Mouse (Mus musculus) hindbrain, embryonic 13.5 days (tissue): ENCODE measurements at regions not wholly inside any gene's neighbourhood (a gene's known extent, or its start where the extent isn't known, plus 50 kb on each side); places are given as distances from the start of the nearest gene placed in this dataset.
"Not testable (repeated sequence)": the region's sequence is repeated elsewhere in the genome, so short reads cannot be mapped to it uniquely, and the experiment has no call there.

Source experiments
- ATAC-seq: fragments of 200-750 bp; cut with Nextera tagmentation; 2 replicates; pipeline ENCODE4 v1.8.0; 2017; ENCODE audit warnings: moderate TSS enrichment; ENCODE audit not compliant: low FRiP score
- H3K27ac ChIP-seq: fragments of 300-500 bp; sonication (generic); 2 replicates; pipeline ENCODE4 v1.5.1; 2015; ENCODE audit warnings: inconsistent platforms, mild to moderate bottlenecking, moderate library complexity
- H3K27me3 ChIP-seq: fragments of 300-500 bp; sonication (generic); 2 replicates; pipeline ENCODE4 v1.6.1; 2015; ENCODE audit warnings: mild to moderate bottlenecking, inconsistent platforms
- H3K36me3 ChIP-seq: fragments of 300-500 bp; sonication (generic); 2 replicates; pipeline ENCODE4 v1.6.1; 2015; ENCODE audit warnings: mild to moderate bottlenecking, inconsistent platforms
- H3K4me1 ChIP-seq: fragments of 300-500 bp; sonication (generic); replicated peaks from 2 replicates; pipeline ENCODE4 v1.6.1; 2015; ENCODE audit warnings: inconsistent platforms
- H3K4me2 ChIP-seq: fragments of 300-500 bp; sonication (generic); 2 replicates; pipeline ENCODE4 v1.6.1; 2015; ENCODE audit warnings: inconsistent platforms, mild to moderate bottlenecking, moderate library complexity
- H3K4me3 ChIP-seq: fragments of 300-500 bp; sonication (generic); 2 replicates; pipeline ENCODE4 v1.5.1; 2015; ENCODE audit warnings: mild to moderate bottlenecking, inconsistent platforms
- H3K9ac ChIP-seq: fragments of 300-500 bp; sonication (generic); 2 replicates; pipeline ENCODE4 v1.6.1; 2015; ENCODE audit warnings: mild to moderate bottlenecking, inconsistent platforms
- H3K9me3 ChIP-seq: fragments of 300-500 bp; sonication (generic); 2 replicates; pipeline ENCODE4 v1.6.1; 2016; ENCODE audit warnings: inconsistent platforms
- WGBS: fragments of 180-500 bp; shearing (Covaris S2); methylation state at CpG from one replicate; pipeline ENCODE4 v1.1.7; 2015; 5-methylcytosine and 5-hydroxymethylcytosine counted together

GRCm38 (mm10) chr10:25677889-25678288 is 141.8 kb upstream of the Smlr1 start:
- WGBS = 31% methylated on average over 1 of the region's 1 CpGs
- ATAC-seq = peak; percentile 71; the same call in 1 of the 2 replicates
- no peak overlapping the region for H3K4me3 ChIP-seq
- no peaks in the 10 kb centered on the region for H3K27me3 ChIP-seq
- H3K4me1 ChIP-seq = peaks cover 8% of the 10 kb centered on the region
- no peaks in the 10 kb centered on the region for H3K36me3 ChIP-seq
- no peak overlapping the region for H3K27ac ChIP-seq
- no peak overlapping the region for H3K9ac ChIP-seq
- H3K4me2 ChIP-seq = no peak overlapping the region
- H3K9me3 ChIP-seq = no peaks in the 10 kb centered on the region

- Histone ChIP-seq H3K4me3 (no peak overlapping the region), H3K36me3 (no peaks in the 10 kb centered on the region), H3K4me2 (no peak overlapping the region), H3K4me1 (peaks cover 8% of the 10 kb centered on the region), H3K9me3 (no peaks in the 10 kb centered on the region), H3K9ac (no peak overlapping the region), H3K27me3 (no peaks in the 10 kb centered on the region), H3K27ac (no peak overlapping the region)
- whole genome bisulfite sequencing = 76% methylated on average over 10 of the region's 10 CpGs
- ATAC-seq = no peak
These were observed 139.3 kb upstream of the Smlr1 start for GRCm38 (mm10) chr10:25675368-25675767.

- no peak overlapping the region for H3K4me2 ChIP-seq
- no peaks in the 10 kb centered on the region for H3K4me1 ChIP-seq
- no peak overlapping the region for H3K9ac ChIP-seq
- H3K27me3 ChIP-seq = no peaks in the 10 kb centered on the region
- H3K36me3 ChIP-seq = no peaks in the 10 kb centered on the region
- H3K27ac ChIP-seq = no peak overlapping the region
- no peaks in the 10 kb centered on the region for H3K9me3 ChIP-seq
- no peak overlapping the region for H3K4me3 ChIP-seq
- ATAC-seq = no peak
- WGBS = 100% methylated on average over 1 of the region's 1 CpGs
These were observed 134.0 kb upstream of the Smlr1 start for GRCm38 (mm10) chr10:25670061-25670460.

GRCm38 (mm10) chr10:25652742-25653563 is 116.9 kb upstream of the Smlr1 start:
- H3K9ac ChIP-seq = no peak overlapping the region
- 0 out of 2 replicates have a peak, but pooled peaks have one; percentile 39 for ATAC-seq
- H3K27ac ChIP-seq = peak overlapping the region; percentile 53
- H3K4me1 ChIP-seq = no peaks in the 10 kb centered on the region
- H3K4me2 ChIP-seq = no peak overlapping the region
- no peak overlapping the region for H3K4me3 ChIP-seq
- H3K36me3 ChIP-seq = no peaks in the 10 kb centered on the region
- no peaks in the 10 kb centered on the region for H3K27me3 ChIP-seq
- 73% methylated on average over 16 of the region's 16 CpGs for WGBS
- no peaks in the 10 kb centered on the region for H3K9me3 ChIP-seq

GRCm38 (mm10) chr10:25647740-25648139 is 111.7 kb upstream of the Smlr1 start:
- no peaks in the 10 kb centered on the region for H3K36me3 ChIP-seq
- no peak overlapping the region for H3K4me3 ChIP-seq
- H3K9ac ChIP-seq = no peak overlapping the region
- no peak overlapping the region for H3K27ac ChIP-seq
- H3K4me1 ChIP-seq = no peaks in the 10 kb centered on the region
- 87% methylated on average over 1 of the region's 1 CpGs for WGBS
- H3K4me2 ChIP-seq = no peak overlapping the region
- no peaks in the 10 kb centered on the region for H3K9me3 ChIP-seq
- no peak for ATAC-seq
- no peaks in the 10 kb centered on the region for H3K27me3 ChIP-seq

GRCm38 (mm10) chr10:25643518-25643993 is 107.5 kb upstream of the Smlr1 start:
- Histone ChIP-seq H3K4me2 (no peak overlapping the region), H3K36me3 (no peaks in the 10 kb centered on the region), H3K4me3 (no peak overlapping the region), H3K27ac (no peak overlapping the region), H3K9ac (no peak overlapping the region), H3K9me3 (no peaks in the 10 kb centered on the region), H3K4me1 (no peaks in the 10 kb centered on the region), H3K27me3 (no peaks in the 10 kb centered on the region)
- no peak for ATAC-seq
- 69% methylated on average over 3 of the region's 3 CpGs for WGBS

GRCm38 (mm10) chr10:25642079-25642696 is 106.1 kb upstream of the Smlr1 start:
- WGBS = 86% methylated on average over 9 of the region's 9 CpGs
- Histone ChIP-seq H3K9me3 (no peaks in the 10 kb centered on the region), H3K4me2 (no peak overlapping the region), H3K27me3 (no peaks in the 10 kb centered on the region), H3K36me3 (no peaks in the 10 kb centered on the region), H3K27ac (no peak overlapping the region), H3K4me1 (no peaks in the 10 kb centered on the region), H3K9ac (no peak overlapping the region), H3K4me3 (no peak overlapping the region)
- ATAC-seq = no peak

- 0 out of 2 replicates have a peak, but pooled peaks have one; percentile 36 for ATAC-seq
- no peaks in the 10 kb centered on the region for H3K9me3 ChIP-seq
These were observed 97.1 kb upstream of the Smlr1 start for GRCm38 (mm10) chr10:25633058-25633614.

GRCm38 (mm10) chr10:25632306-25632705 is 96.2 kb upstream of the Smlr1 start:
- ATAC-seq = no peak
- Histone ChIP-seq H3K36me3 (no peaks in the 10 kb centered on the region), H3K27ac (no peak overlapping the region), H3K27me3 (no peaks in the 10 kb centered on the region), H3K9me3 (no peaks in the 10 kb centered on the region), H3K4me1 (no peaks in the 10 kb centered on the region), H3K4me3 (no peak overlapping the region), H3K9ac (no peak overlapping the region), H3K4me2 (no peak overlapping the region)
- 91% methylated on average over 7 of the region's 7 CpGs for whole genome bisulfite sequencing

More at GRCm38 (mm10) chr10:25633058-25633614, 97.1 kb upstream of the Smlr1 start:
- Histone ChIP-seq H3K4me2 (no peak overlapping the region), H3K9ac (no peak overlapping the region), H3K4me3 (no peak overlapping the region), H3K27ac (no peak overlapping the region), H3K27me3 (no peaks in the 10 kb centered on the region), H3K36me3 (no peaks in the 10 kb centered on the region), H3K4me1 (no peaks in the 10 kb centered on the region)
- 56% methylated on average over 4 of the region's 4 CpGs for WGBS

GRCm38 (mm10) chr10:25622585-25622984 is 86.5 kb upstream of the Smlr1 start:
- Histone ChIP-seq H3K4me2 (no peak overlapping the region), H3K27ac (0 out of 2 replicates have a peak overlapping the region, but pooled peaks have one; percentile 40), H3K4me1 (peaks cover 15% of the 10 kb centered on the region; the same call in 1 of the 2 replicates), H3K27me3 (no peaks in the 10 kb centered on the region), H3K9ac (no peak overlapping the region), H3K36me3 (no peaks in the 10 kb centered on the region), H3K4me3 (no peak overlapping the region), H3K9me3 (no peaks in the 10 kb centered on the region)
- 56% methylated on average over 5 of the region's 5 CpGs for WGBS
- ATAC-seq = peak; percentile 85

GRCm38 (mm10) chr10:25621747-25622134 is 85.7 kb upstream of the Smlr1 start:
- Histone ChIP-seq H3K4me1 (peaks cover 15% of the 10 kb centered on the region; the same call in 1 of the 2 replicates), H3K27ac (peak overlapping the region; percentile 60), H3K4me2 (peak overlapping the region; percentile 32; the same call in 1 of the 2 replicates)
- H3K9me3 ChIP-seq, H3K27me3 ChIP-seq, H3K9ac ChIP-seq, H3K36me3 ChIP-seq, H3K4me3 ChIP-seq: not testable (repeated sequence)
- ATAC-seq = peak; percentile 27; the same call in 1 of the 2 replicates
- 38% methylated on average over 1 of the region's 1 CpGs for WGBS

GRCm38 (mm10) chr10:25620939-25621746 is 85.1 kb upstream of the Smlr1 start:
- Histone ChIP-seq H3K4me3 (no peak overlapping the region), H3K27me3 (no peaks in the 10 kb centered on the region), H3K4me1 (peaks cover 15% of the 10 kb centered on the region; the same call in 1 of the 2 replicates), H3K36me3 (no peaks in the 10 kb centered on the region), H3K9ac (no peak overlapping the region), H3K4me2 (peak overlapping the region; percentile 32), H3K9me3 (no peaks in the 10 kb centered on the region), H3K27ac (peak overlapping the region; percentile 60)
- peak; percentile 77 for ATAC-seq
- WGBS = 33% methylated on average over 10 of the region's 10 CpGs
